Mouse (Mus musculus) forebrain, embryonic 14.5 days (tissue): ENCODE results near the gene Fam83g. TPM values are rescaled to one million over a fixed set of nuclear protein-coding genes. Genes with fewer than 3 reads are reported as not detected.

Experiments used
- ATAC-seq: fragments of 200-750 bp; cut with Nextera tagmentation; 2 replicates; pipeline ENCODE4 v1.8.0; 2017; ENCODE audit warnings: mild to moderate bottlenecking, moderate library complexity
- DNase-seq: peaks from one replicate; pipeline ENCODE4 v3.0.0-alpha.2; 2015; ENCODE audit warnings: low spot score
- H3K27ac ChIP-seq: fragments of 300-500 bp; sonication (generic); 2 replicates; pipeline ENCODE4 v1.5.1; 2014; ENCODE audit warnings: low read depth, mild to moderate bottlenecking, control low read depth, low read length, moderate library complexity
- H3K27me3 ChIP-seq: fragments of 300-500 bp; sonication (generic); replicated peaks from 2 replicates; pipeline ENCODE4 v1.6.1; 2014; ENCODE audit warnings: low read length, control low read depth, mixed read lengths; ENCODE audit not compliant: control insufficient read depth, insufficient read depth
- H3K36me3 ChIP-seq: fragments of 300-500 bp; sonication (generic); 2 replicates; pipeline ENCODE4 v1.6.1; 2014; ENCODE audit warnings: low read length, control low read depth; ENCODE audit not compliant: control insufficient read depth, insufficient read depth
- H3K4me1 ChIP-seq: fragments of 300-500 bp; sonication (generic); 2 replicates; pipeline ENCODE4 v1.6.1; 2014; ENCODE audit warnings: antibody characterized with exemption, low read length, control low read depth; ENCODE audit not compliant: control insufficient read depth, insufficient read depth
- H3K4me2 ChIP-seq: fragments of 300-500 bp; sonication (generic); 2 replicates; pipeline ENCODE4 v1.6.1; 2014; ENCODE audit warnings: mild to moderate bottlenecking, control low read depth, low read length
- H3K4me3 ChIP-seq: fragments of 300-500 bp; sonication (generic); 2 replicates; pipeline ENCODE4 v1.5.1; 2014; ENCODE audit warnings: low read depth, low read length, control low read depth
- H3K9ac ChIP-seq: fragments of 300-500 bp; sonication (generic); 2 replicates; pipeline ENCODE4 v1.6.1; 2014; ENCODE audit warnings: mild to moderate bottlenecking, low read length, control low read depth, moderate library complexity
- H3K9me3 ChIP-seq: fragments of 300-500 bp; sonication (generic); replicated peaks from 2 replicates; pipeline ENCODE4 v1.6.1; 2016; ENCODE audit warnings: low read length, control low read depth, mixed read lengths; ENCODE audit not compliant: control insufficient read depth
- WGBS: fragments of 180-500 bp; shearing (Covaris S2); extraction: QIAGEN DNeasy Blood & Tissue Kit; methylation state at CpG from one replicate; pipeline ENCODE4 v1.1.7; 2014; 5-methylcytosine and 5-hydroxymethylcytosine counted together
- polyA plus RNA-seq: library from polyadenylated mRNA; unstranded; fragments of >200 nt; fragmentation: Nextera tagmentation; extraction: Ambion mirVana; gene quantifications from 2 replicates; pipeline ENCODE4 v1.2.1, GENCODE M21; 2014

Gene Fam83g
- polyA plus RNA-seq, 1 experiment from 2014 or later: 0.25 TPM

DNA sequence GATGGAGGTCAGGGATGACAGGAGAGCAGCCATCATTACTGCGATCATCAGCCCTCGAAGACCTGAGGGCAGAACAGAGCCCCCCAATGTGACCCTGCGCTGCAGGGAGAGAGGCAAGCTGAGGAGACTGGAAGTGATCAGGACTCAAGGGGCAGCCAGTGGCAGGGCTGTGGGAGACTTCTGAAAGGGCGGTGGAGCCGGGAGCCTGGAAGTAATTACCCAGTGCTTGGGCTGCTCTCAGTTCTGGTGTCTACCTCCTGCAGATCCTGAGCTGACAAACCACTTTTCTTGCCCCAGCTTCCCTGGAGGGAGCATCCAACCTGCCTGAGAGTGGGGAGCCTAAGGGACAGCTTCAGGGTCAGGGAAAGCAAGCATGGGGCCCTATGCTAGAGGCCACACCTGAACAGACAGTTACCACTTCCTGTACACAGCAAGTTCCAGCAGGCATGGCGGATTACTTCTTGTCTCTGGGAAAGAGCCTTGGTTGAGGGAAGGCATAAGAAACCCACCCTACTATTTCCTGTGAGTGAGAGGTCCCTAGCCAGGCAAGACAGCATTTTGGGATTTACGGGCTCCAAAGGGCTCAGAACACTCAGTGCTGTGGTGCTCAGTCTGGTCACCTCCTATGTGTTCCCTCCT is 7.6 kb upstream of the Fam83g start:
- Histone ChIP-seq H3K27me3 (no peaks in the 10 kb centered on the region), H3K4me3 (no peak overlapping the region), H3K9me3 (no peaks in the 10 kb centered on the region), H3K4me1 (no peaks in the 10 kb centered on the region), H3K27ac (no peak overlapping the region), H3K36me3 (no peaks in the 10 kb centered on the region), H3K9ac (no peak overlapping the region), H3K4me2 (no peak overlapping the region)
- WGBS: 75% methylated on average over 7 of the region's 7 CpGs
- DNase-seq (no peak), ATAC-seq (no peak)

- no peak overlapping the region for H3K27ac ChIP-seq
- H3K4me1 ChIP-seq: no peaks in the 10 kb centered on the region
- H3K36me3 ChIP-seq: no peaks in the 10 kb centered on the region
- no peaks in the 10 kb centered on the region for H3K27me3 ChIP-seq
- H3K9ac ChIP-seq: no peak overlapping the region
- H3K4me3 ChIP-seq: no peak overlapping the region
- no peak overlapping the region for H3K4me2 ChIP-seq
- WGBS: 87% methylated on average over 4 of the region's 4 CpGs
- no peak for DNase-seq
- ATAC-seq: no peak
- no peaks in the 10 kb centered on the region for H3K9me3 ChIP-seq
Measured at GRCm38 (mm10) chr11:61677709-61678108, 6.2 kb upstream of the Fam83g start.

DNA sequence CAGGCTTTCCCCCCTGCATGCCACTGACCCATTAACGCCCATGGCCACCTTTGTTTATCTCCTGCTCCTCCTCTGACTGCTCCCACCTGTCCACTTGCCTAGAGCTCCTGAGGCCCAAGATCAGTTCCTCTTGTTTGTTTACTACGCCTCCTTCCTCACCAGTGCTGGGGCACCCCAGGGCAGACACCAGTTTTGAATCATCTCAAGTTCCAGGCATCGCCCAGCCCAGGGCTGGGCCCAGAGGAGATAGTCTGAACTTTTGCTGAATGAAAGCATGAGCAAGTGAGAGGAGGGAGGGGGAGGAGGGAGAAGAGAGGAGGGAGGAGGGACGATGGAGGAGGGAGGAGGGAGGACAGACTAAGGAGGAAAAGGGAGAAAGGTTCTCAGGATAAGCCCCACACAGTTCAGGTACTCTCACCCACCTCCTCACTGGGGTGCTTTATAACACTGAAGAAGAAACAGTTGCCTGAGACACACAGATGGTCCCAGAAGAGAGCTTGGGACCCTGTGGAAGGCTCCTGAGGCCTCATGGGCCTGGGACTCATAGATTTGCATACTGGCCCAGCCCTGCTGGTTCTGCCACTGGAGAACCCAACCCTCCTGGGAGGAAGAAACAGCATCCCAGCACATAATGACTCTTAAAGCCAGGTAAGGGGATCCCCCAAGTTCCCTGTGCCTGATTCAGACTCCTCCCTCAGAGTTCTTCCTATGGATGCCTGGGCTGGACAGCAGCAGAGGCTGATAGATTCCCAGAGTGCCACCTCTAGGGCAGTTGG is 4.6 kb upstream of the Fam83g start:
- Histone ChIP-seq H3K4me2 (no peak overlapping the region), H3K36me3 (no peaks in the 10 kb centered on the region), H3K27me3 (peaks cover 12% of the 10 kb centered on the region), H3K4me1 (peaks cover 5% of the 10 kb centered on the region; the same call in 1 of the 2 replicates), H3K9me3 (no peaks in the 10 kb centered on the region), H3K9ac (no peak overlapping the region), H3K4me3 (no peak overlapping the region), H3K27ac (no peak overlapping the region)
- no peak for ATAC-seq
- WGBS: 72% methylated on average over 4 of the region's 4 CpGs
- no peak for DNase-seq

- Histone ChIP-seq H3K9ac (no peak overlapping the region), H3K4me3 (no peak overlapping the region), H3K36me3 (no peaks in the 10 kb centered on the region), H3K4me1 (peaks cover 6% of the 10 kb centered on the region; the same call in 1 of the 2 replicates), H3K4me2 (no peak overlapping the region), H3K9me3 (no peaks in the 10 kb centered on the region), H3K27ac (no peak overlapping the region), H3K27me3 (peaks cover 28% of the 10 kb centered on the region)
- 78% methylated on average over 8 of the region's 8 CpGs for WGBS
- DNase-seq (no peak), ATAC-seq (no peak)
Measured at GRCm38 (mm10) chr11:61685119-61685725, 1.3 kb downstream of the Fam83g start.

GRCm38 (mm10) chr11:61686141-61686540 is 2.2 kb downstream of the Fam83g start:
- Histone ChIP-seq H3K27me3 (peaks cover 28% of the 10 kb centered on the region), H3K4me1 (peaks cover 6% of the 10 kb centered on the region; the same call in 1 of the 2 replicates), H3K9me3 (no peaks in the 10 kb centered on the region), H3K9ac (no peak overlapping the region), H3K36me3 (no peaks in the 10 kb centered on the region), H3K27ac (no peak overlapping the region), H3K4me3 (no peak overlapping the region), H3K4me2 (no peak overlapping the region)
- WGBS: 67% methylated on average over 2 of the region's 2 CpGs
- no peak for DNase-seq
- no peak for ATAC-seq

GRCm38 (mm10) chr11:61686906-61687453 is 3.1 kb downstream of the Fam83g start:
- H3K27me3 ChIP-seq: peaks cover 28% of the 10 kb centered on the region
- no peak overlapping the region for H3K9ac ChIP-seq
- peaks cover 6% of the 10 kb centered on the region; the same call in 1 of the 2 replicates for H3K4me1 ChIP-seq
- 55% methylated on average over 10 of the region's 10 CpGs for WGBS
- DNase-seq (no peak), ATAC-seq (no peak)
- no peaks in the 10 kb centered on the region for H3K36me3 ChIP-seq
- no peak overlapping the region for H3K27ac ChIP-seq
- no peak overlapping the region for H3K4me3 ChIP-seq
- no peak overlapping the region for H3K4me2 ChIP-seq
- H3K9me3 ChIP-seq: no peaks in the 10 kb centered on the region

DNA sequence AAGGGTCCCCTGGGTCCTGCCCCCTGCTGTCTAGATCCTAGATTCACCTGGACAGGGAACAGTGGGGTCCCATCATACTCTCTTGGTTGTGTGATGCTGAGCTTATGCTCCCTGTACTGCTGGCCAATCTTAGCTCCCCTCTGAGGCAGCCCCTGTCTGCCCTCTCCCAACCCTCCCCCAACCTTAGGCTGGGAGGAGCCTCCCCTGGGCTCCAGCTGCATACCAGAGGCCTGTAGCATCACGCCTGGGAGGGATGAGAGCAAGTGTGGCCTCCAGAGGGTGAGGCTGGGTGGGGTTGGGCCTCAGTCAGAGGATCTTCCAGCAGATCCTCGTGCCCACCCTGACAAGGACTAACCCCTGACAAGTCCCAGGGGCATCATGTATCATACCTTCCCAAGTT is 3.7 kb downstream of the Fam83g start:
- Histone ChIP-seq H3K27me3 (peaks cover 28% of the 10 kb centered on the region), H3K9me3 (no peaks in the 10 kb centered on the region), H3K27ac (no peak overlapping the region), H3K4me2 (no peak overlapping the region), H3K9ac (no peak overlapping the region), H3K36me3 (no peaks in the 10 kb centered on the region), H3K4me1 (peaks cover 6% of the 10 kb centered on the region; the same call in 1 of the 2 replicates), H3K4me3 (no peak overlapping the region)
- no peak for ATAC-seq
- WGBS: 62% methylated on average over 2 of the region's 2 CpGs
- DNase-seq: no peak

GRCm38 (mm10) chr11:61692996-61693395 is 9.1 kb downstream of the Fam83g start:
- H3K4me2 ChIP-seq: no peak overlapping the region
- WGBS: 94% methylated on average over 5 of the region's 5 CpGs
- no peaks in the 10 kb centered on the region for H3K9me3 ChIP-seq
- H3K36me3 ChIP-seq: no peaks in the 10 kb centered on the region
- no peak overlapping the region for H3K9ac ChIP-seq
- H3K27ac ChIP-seq: no peak overlapping the region
- ATAC-seq (no peak), DNase-seq (no peak)
- H3K27me3 ChIP-seq: no peaks in the 10 kb centered on the region
- H3K4me3 ChIP-seq: no peak overlapping the region
- no peaks in the 10 kb centered on the region for H3K4me1 ChIP-seq
